Mouse (Mus musculus) heart, adult 8-10 months (tissue): ENCODE results near the gene 4930430F08Rik. TPM values are rescaled to one million over a fixed set of nuclear protein-coding genes. Genes with fewer than 3 reads are reported as not detected.

Source experiments
- total RNA-seq, 4 experiments: library from RNA; stranded (reverse); gene quantifications; 2 replicates each; pipeline ENCODE4 v1.2.4; 2022

The 4930430F08Rik gene
- total RNA-seq, 4 experiments from 2014 or later, result 4.0 to 8.3 (median 5.6) TPM

Other genes starting within 250 kb of the 4930430F08Rik start
- not detected for gene Gm4302, start 249.6 kb downstream of the 4930430F08Rik start, total RNA-seq
- gene Gm4303, start 244.5 kb downstream of the 4930430F08Rik start, total RNA-seq, result not detected
- not detected for gene Gm4305, start 239.3 kb downstream of the 4930430F08Rik start, total RNA-seq
- not detected for gene Gm4307, start 229.1 kb downstream of the 4930430F08Rik start, total RNA-seq
- not detected for gene Gm4312, start 207.9 kb downstream of the 4930430F08Rik start, total RNA-seq
- gene Tmtc3, start 103.1 kb downstream of the 4930430F08Rik start, total RNA-seq, result 10 to 100 TPM; 14.2 to 16.5 (median 15.3) TPM
- 1 to 10 TPM; 3.9 to 5.8 (median 4.3) TPM for gene Cep290, start 102.9 kb downstream of the 4930430F08Rik start, total RNA-seq
- not detected for gene 1700017N19Rik, start 61 bp upstream of the 4930430F08Rik start, total RNA-seq